Mouse (Mus musculus) midbrain, embryonic 11.5 days (tissue): ENCODE measurements at regions not wholly inside any gene's neighbourhood (a gene's known extent, or its start where the extent isn't known, plus 50 kb on each side); places are given as distances from the start of the nearest gene placed in this dataset.
A peak's percentile ranks its signal among the peaks of the same experiment; 100 is the strongest.

ENCODE experiments used
- ATAC-seq: fragments of 200-750 bp; cut with Nextera tagmentation; 2 replicates; pipeline ENCODE4 v1.8.0; 2017; ENCODE audit warnings: moderate TSS enrichment, moderate library complexity; ENCODE audit not compliant: low FRiP score
- DNase-seq: peaks from one replicate; pipeline ENCODE4 v3.0.0; 2015; ENCODE audit warnings: low spot score; ENCODE audit errors: missing footprints
- H3K27ac ChIP-seq: fragments of 300-500 bp; sonication (generic); 2 replicates; pipeline ENCODE4 v1.5.1; 2014; ENCODE audit warnings: low read depth, low read length
- H3K27me3 ChIP-seq: fragments of 300-500 bp; sonication (generic); 2 replicates; pipeline ENCODE4 v1.6.1; 2014; ENCODE audit warnings: mild to moderate bottlenecking, low read length, moderate library complexity, mixed read lengths; ENCODE audit not compliant: control insufficient read depth, insufficient read depth
- H3K36me3 ChIP-seq: fragments of 300-500 bp; sonication (generic); 2 replicates; pipeline ENCODE4 v1.6.1; 2014; ENCODE audit warnings: mild to moderate bottlenecking, low read length, moderate library complexity, mixed read lengths; ENCODE audit not compliant: control insufficient read depth, insufficient read depth
- H3K4me1 ChIP-seq: fragments of 300-500 bp; sonication (generic); 2 replicates; pipeline ENCODE4 v1.6.1; 2014; ENCODE audit warnings: low read length; ENCODE audit not compliant: control insufficient read depth, insufficient read depth
- H3K4me2 ChIP-seq: fragments of 300-500 bp; sonication (generic); 2 replicates; pipeline ENCODE4 v1.6.1; 2014; ENCODE audit warnings: mild to moderate bottlenecking, moderate library complexity
- H3K4me3 ChIP-seq: fragments of 300-500 bp; sonication (generic); 2 replicates; pipeline ENCODE4 v1.5.1; 2014; ENCODE audit warnings: low read depth, low read length
- H3K9ac ChIP-seq: fragments of 300-500 bp; sonication (generic); 2 replicates; pipeline ENCODE4 v1.6.1; 2014; ENCODE audit warnings: low read length
- H3K9me3 ChIP-seq: fragments of 300-500 bp; sonication (generic); 2 replicates; pipeline ENCODE4 v1.6.1; 2016; ENCODE audit warnings: low read length; ENCODE audit not compliant: control insufficient read depth
- WGBS: fragments of 180-500 bp; shearing (Covaris S2); extraction: QIAGEN DNeasy Blood & Tissue Kit; methylation state at CpG from one replicate; pipeline ENCODE4 v1.1.7; 2014; 5-methylcytosine and 5-hydroxymethylcytosine counted together

DNA sequence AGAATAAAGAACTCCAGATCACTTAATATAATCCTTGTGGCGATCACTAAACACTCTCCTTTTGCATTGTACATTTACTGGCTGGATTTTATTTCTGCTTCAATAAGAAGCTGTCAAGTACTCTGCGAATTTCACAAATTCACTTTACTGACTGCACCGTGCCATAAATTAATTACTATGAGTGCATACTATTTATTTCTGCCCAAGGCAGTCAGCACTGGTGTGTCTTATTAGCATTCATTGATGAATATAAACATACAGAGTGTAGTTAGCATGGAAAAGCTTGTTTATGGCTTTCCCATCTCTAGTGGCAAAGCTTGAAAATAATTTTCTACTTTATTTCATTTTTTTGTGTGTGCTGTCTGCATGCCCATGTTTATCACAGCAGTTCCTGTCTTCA lies 453.3 kb upstream of the Lmcd1 start:
- no peak overlapping the region for H3K9ac ChIP-seq
- H3K4me1 ChIP-seq = no peaks in the 10 kb centered on the region
- H3K27me3 ChIP-seq = no peaks in the 10 kb centered on the region
- ATAC-seq = no peak
- H3K4me3 ChIP-seq = no peak overlapping the region
- no peak for DNase-seq
- WGBS = 91% methylated on average over 3 of the region's 3 CpGs
- H3K27ac ChIP-seq = no peak overlapping the region
- no peak overlapping the region for H3K4me2 ChIP-seq
- H3K36me3 ChIP-seq = no peaks in the 10 kb centered on the region
- no peaks in the 10 kb centered on the region for H3K9me3 ChIP-seq

DNA sequence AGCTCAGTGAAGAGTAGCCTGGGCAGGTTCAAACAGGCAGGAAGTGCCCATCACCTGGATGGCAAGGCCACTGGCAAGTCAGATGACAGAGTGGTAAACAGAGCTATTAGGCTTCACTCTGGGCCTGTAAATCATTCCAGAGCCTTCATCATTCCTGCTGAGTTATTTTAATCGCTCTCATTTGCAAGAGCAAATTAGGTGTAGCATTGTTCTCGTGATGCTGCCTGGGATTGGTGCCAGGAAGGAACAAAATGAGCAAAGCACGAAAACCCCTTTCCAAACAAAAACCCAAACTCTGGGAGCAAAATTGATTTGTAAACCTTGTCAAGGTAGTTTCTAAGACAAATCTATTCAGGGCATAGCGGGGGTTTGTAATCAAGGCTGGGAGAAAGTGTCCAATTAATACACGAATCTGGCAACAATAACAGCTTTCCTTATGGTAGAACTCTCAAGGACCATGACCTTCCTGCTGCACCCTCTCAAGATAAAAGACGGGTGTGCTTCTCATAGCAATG lies 429.2 kb upstream of the Lmcd1 start:
- Histone ChIP-seq H3K4me3 (no peak overlapping the region), H3K36me3 (no peaks in the 10 kb centered on the region), H3K4me1 (no peaks in the 10 kb centered on the region), H3K27me3 (no peaks in the 10 kb centered on the region), H3K27ac (no peak overlapping the region), H3K9ac (no peak overlapping the region), H3K9me3 (no peaks in the 10 kb centered on the region), H3K4me2 (no peak overlapping the region)
- ATAC-seq (no peak), DNase-seq (no peak)
- WGBS = 83% methylated on average over 6 of the region's 6 CpGs

DNA sequence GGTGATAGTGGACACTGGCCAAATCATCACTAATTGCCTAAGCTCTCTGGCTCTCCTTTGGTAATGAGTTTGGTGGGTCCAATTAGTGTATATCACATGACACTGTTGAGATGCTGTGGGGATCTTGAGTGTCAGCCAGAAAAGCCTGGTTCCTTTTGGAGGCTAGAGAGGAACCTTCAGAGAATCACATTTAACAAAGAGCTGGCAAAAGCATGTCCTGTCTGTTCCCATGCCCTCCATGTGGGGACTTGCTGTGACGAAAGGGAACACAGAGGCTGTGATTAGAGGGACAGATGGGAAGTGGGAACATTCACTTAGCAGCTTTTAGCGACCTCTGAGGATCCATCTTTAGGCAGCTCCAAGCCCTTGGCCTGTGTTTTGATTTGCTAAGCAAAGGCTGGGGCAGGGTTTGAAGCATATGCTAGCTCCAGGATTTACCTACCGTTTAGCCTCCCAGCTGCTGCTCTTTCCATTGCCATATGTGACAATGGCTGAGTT lies 407.4 kb upstream of the Lmcd1 start:
- Histone ChIP-seq H3K27me3 (no peaks in the 10 kb centered on the region), H3K27ac (no peak overlapping the region), H3K4me1 (no peaks in the 10 kb centered on the region), H3K9me3 (no peaks in the 10 kb centered on the region), H3K4me2 (no peak overlapping the region), H3K36me3 (no peaks in the 10 kb centered on the region), H3K4me3 (no peak overlapping the region), H3K9ac (no peak overlapping the region)
- 71% methylated on average over 3 of the region's 3 CpGs for WGBS
- DNase-seq (no peak), ATAC-seq (no peak)

DNA sequence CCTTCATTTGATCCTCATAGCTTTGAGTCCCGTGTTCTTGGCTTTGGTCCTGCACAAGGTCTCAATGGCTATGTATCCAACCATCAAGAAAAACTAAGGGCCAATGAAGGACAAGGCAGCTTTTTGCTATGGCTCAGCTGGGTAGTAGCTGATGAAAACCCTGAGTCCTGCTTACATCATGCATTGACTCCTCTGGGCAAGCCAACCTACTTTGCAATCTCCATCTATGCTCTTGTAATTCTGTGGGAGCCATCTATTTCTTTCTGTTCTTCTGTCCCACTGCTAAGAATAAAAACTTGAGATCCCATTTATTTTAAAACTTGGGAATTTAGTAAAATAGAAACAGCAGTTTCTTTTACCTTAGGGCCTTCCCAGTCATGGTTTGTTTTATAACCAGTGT lies 391.0 kb upstream of the Lmcd1 start:
- Histone ChIP-seq H3K4me3 (no peak overlapping the region), H3K9ac (no peak overlapping the region), H3K27ac (no peak overlapping the region), H3K9me3 (no peaks in the 10 kb centered on the region), H3K4me1 (no peaks in the 10 kb centered on the region), H3K4me2 (no peak overlapping the region), H3K27me3 (no peaks in the 10 kb centered on the region), H3K36me3 (no peaks in the 10 kb centered on the region)
- ATAC-seq (no peak), DNase-seq (no peak)
- 76% methylated on average over 1 of the region's 1 CpGs for WGBS

DNA sequence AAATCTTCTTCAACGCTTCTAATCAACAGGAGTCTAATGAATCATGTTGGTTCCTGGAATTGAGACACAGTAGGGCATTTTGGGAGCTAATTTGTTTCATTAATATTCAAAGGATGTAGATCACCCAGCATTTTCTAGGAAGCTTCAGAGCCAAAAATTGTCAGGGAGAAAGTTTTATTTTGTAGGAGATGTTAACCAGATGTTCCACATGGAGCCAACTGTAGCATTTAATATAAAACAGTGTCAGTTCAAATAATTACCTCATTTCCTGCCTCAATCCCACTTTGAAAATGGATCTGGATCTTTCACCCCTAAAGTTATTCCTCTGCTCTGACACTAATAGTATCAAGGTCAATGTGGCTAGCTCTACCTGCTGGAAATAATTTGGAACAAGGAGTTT lies 389.6 kb upstream of the Lmcd1 start:
- Histone ChIP-seq H3K9me3 (no peaks in the 10 kb centered on the region), H3K4me3 (no peak overlapping the region), H3K4me2 (no peak overlapping the region), H3K27ac (no peak overlapping the region), H3K9ac (no peak overlapping the region), H3K36me3 (no peaks in the 10 kb centered on the region), H3K4me1 (no peaks in the 10 kb centered on the region), H3K27me3 (no peaks in the 10 kb centered on the region)
- no peak for DNase-seq
- 79% methylated on average over 1 of the region's 1 CpGs for WGBS
- ATAC-seq = no peak

DNA sequence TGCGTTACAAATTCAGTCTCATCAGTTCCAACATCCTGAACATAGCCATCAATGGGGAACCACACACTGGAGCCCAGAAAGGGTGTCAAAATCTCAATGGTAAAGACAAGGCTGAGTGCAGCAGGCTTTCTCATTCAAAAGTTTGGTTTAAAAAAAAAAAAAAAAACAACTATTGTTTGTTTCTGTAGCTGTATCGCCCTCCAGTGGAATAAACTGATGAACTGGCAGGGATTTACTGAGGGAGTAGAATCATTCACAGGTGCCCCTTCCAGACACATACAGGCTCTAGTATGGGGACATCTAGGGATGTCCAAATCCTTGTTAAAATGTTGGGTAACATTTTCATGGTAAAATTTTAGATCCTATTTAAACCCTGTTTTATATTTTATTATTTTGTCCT lies 361.6 kb upstream of the Lmcd1 start:
- WGBS = 60% methylated on average over 2 of the region's 2 CpGs
- Histone ChIP-seq H3K9ac (no peak overlapping the region), H3K36me3 (no peaks in the 10 kb centered on the region), H3K9me3 (no peaks in the 10 kb centered on the region), H3K27ac (no peak overlapping the region), H3K27me3 (no peaks in the 10 kb centered on the region), H3K4me2 (no peak overlapping the region), H3K4me3 (no peak overlapping the region), H3K4me1 (peaks cover 4% of the 10 kb centered on the region)
- ATAC-seq (no peak), DNase-seq (no peak)

DNA sequence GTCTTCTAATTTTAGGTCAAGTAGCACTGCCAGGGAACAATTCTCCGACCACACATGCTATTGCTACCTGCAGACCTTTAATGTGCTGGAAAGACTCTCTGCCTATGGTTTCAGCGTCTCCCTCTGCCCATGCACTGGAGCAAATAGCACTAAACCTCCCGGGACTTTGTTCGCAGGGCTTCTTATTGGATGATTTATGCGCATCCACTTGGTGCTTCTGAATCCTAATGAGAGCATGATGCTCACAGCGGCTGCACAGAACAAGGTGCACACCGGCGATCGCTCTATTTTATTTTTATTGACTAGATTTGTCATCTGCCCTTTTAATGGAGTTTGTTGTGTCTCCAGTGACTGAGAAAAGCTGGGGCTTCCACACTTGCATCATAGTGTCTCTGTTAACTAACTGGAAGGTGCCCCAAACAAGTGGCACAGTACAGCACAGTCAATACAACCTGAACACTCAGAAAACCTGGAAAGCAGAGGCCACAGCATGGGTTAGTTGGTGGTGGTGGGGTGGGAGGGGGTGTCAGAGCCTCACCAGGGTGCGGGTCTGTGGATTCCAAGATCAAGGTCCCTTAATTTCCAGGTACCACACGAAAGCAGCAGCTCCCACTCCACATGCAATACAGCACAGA lies 359.7 kb upstream of the Lmcd1 start:
- WGBS = 59% methylated on average over 11 of the region's 11 CpGs
- peak; percentile 87 for DNase-seq

DNA sequence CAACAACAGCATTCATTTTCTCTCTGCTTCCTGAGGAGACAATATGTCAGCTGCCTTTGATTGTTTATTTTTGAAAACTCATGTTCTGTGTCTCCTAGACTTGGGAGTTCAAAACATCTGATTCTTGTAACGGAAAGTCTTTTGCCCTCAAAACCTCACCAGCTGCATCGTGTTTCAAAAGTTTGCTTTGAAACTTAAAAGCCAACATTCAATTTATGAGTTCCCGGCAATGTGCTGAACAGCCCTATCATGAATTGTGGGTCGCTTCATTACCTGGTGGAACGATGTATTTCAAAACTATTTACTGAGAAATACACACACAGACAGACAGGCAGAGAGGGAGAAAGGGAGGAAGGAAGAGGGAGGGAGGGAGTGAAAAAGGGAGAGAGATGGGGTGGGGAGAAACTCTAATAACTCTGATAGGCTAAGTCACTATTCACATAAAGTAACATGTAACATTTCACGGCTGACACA lies 356.3 kb upstream of the Lmcd1 start:
- WGBS = 82% methylated on average over 6 of the region's 6 CpGs
- Histone ChIP-seq H3K4me1 (peaks cover 4% of the 10 kb centered on the region), H3K9me3 (no peaks in the 10 kb centered on the region), H3K27ac (no peak overlapping the region), H3K36me3 (no peaks in the 10 kb centered on the region), H3K4me3 (no peak overlapping the region), H3K27me3 (no peaks in the 10 kb centered on the region), H3K4me2 (no peak overlapping the region), H3K9ac (no peak overlapping the region)
- no peak for ATAC-seq
- no peak for DNase-seq

More for the DNA sequence above, 359.7 kb upstream of the Lmcd1 start:
- ATAC-seq = peak; percentile 90
- no peaks in the 10 kb centered on the region for H3K9me3 ChIP-seq
- no peaks in the 10 kb centered on the region for H3K36me3 ChIP-seq
- H3K4me2 ChIP-seq = no peak overlapping the region
- H3K4me3 ChIP-seq = no peak overlapping the region
- no peaks in the 10 kb centered on the region for H3K27me3 ChIP-seq
- H3K9ac ChIP-seq = no peak overlapping the region
- no peak overlapping the region for H3K27ac ChIP-seq
- H3K4me1 ChIP-seq = peaks cover 4% of the 10 kb centered on the region

DNA sequence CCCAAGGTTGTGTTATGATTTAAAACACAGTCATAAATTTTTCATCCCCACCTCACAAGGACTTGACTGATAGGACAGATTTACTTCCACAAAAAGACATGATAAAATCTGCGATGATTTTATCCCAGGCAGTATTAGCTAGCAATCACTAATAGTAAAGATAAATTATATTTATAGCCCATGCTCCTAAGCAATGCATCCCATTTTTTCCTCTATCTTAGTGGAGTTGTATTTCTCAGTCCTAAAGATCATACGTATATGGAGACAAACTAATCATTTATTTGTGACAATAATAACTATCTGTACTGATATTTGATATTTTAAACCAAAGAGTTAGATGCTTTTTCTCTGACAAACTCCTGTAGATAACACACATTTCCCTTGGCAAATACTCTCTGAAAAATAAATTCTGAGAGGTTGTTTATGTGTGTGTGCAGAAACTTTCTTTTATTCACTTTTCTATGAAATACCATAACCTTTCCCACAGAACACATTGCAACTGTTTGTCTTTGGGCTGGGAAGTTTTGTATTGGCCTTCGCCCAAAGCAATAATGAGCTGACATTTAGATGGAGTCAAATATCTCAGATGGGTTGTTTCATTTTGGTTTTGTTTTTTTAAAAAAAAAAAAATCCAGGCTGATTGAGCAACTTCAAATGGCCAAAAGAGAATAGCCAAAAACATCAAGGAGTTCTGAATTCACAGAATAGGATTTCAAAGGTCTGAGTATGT lies 355.5 kb upstream of the Lmcd1 start:
- Histone ChIP-seq H3K27ac (no peak overlapping the region), H3K4me2 (no peak overlapping the region), H3K36me3 (no peaks in the 10 kb centered on the region), H3K4me1 (peaks cover 4% of the 10 kb centered on the region), H3K9ac (no peak overlapping the region), H3K9me3 (no peaks in the 10 kb centered on the region), H3K4me3 (no peak overlapping the region), H3K27me3 (no peaks in the 10 kb centered on the region)
- DNase-seq = no peak
- WGBS = 83% methylated on average over 3 of the region's 3 CpGs
- ATAC-seq = no peak
